Mouse (Mus musculus) heart, embryonic 11.5 days (tissue): ENCODE measurements at regions not wholly inside any gene's neighbourhood (a gene's known extent, or its start where the extent isn't known, plus 50 kb on each side); places are given as distances from the start of the nearest gene placed in this dataset.

Experiments used
- ATAC-seq: fragments of 200-750 bp; cut with Nextera tagmentation; replicated peaks from 2 replicates; pipeline ENCODE4 v1.8.0; 2017; ENCODE audit warnings: moderate library complexity; ENCODE audit not compliant: insufficient number of reproducible peaks, low FRiP score, low TSS enrichment
- H3K27ac ChIP-seq: fragments of 300-500 bp; sonication (generic); 2 replicates; pipeline ENCODE4 v1.5.1; 2014; ENCODE audit warnings: mild to moderate bottlenecking, low read depth, low read length
- H3K27me3 ChIP-seq: fragments of 300-500 bp; sonication (generic); 2 replicates; pipeline ENCODE4 v1.6.1; 2014; ENCODE audit warnings: mild to moderate bottlenecking, low read length, mixed read lengths; ENCODE audit not compliant: control insufficient read depth, insufficient read depth
- H3K36me3 ChIP-seq: fragments of 300-500 bp; sonication (generic); 2 replicates; pipeline ENCODE4 v1.6.1; 2014; ENCODE audit warnings: mild to moderate bottlenecking, low read length, moderate library complexity, mixed read lengths; ENCODE audit not compliant: control insufficient read depth, insufficient read depth
- H3K4me1 ChIP-seq: fragments of 300-500 bp; sonication (generic); 2 replicates; pipeline ENCODE4 v1.6.1; 2014; ENCODE audit warnings: low read length; ENCODE audit not compliant: control insufficient read depth, insufficient read depth
- H3K4me2 ChIP-seq: fragments of 300-500 bp; sonication (generic); 2 replicates; pipeline ENCODE4 v1.6.1; 2014; ENCODE audit warnings: mild to moderate bottlenecking, moderate library complexity
- H3K4me3 ChIP-seq: fragments of 300-500 bp; sonication (generic); 2 replicates; pipeline ENCODE4 v1.5.1; 2014; ENCODE audit warnings: low read depth, low read length
- H3K9ac ChIP-seq: fragments of 300-500 bp; sonication (generic); 2 replicates; pipeline ENCODE4 v1.6.1; 2014; ENCODE audit warnings: mild to moderate bottlenecking, low read depth, low read length, moderate library complexity
- H3K9me3 ChIP-seq: fragments of 300-500 bp; sonication (generic); replicated peaks from 2 replicates; pipeline ENCODE4 v1.6.1; 2016; ENCODE audit warnings: low read length; ENCODE audit not compliant: control insufficient read depth
- WGBS: fragments of 180-500 bp; shearing (Covaris S2); extraction: QIAGEN DNeasy Blood & Tissue Kit; methylation state at CpG from one replicate; pipeline ENCODE4 v1.1.7; 2014; ENCODE audit not compliant: insufficient replicate concordance; 5-methylcytosine and 5-hydroxymethylcytosine counted together

DNA sequence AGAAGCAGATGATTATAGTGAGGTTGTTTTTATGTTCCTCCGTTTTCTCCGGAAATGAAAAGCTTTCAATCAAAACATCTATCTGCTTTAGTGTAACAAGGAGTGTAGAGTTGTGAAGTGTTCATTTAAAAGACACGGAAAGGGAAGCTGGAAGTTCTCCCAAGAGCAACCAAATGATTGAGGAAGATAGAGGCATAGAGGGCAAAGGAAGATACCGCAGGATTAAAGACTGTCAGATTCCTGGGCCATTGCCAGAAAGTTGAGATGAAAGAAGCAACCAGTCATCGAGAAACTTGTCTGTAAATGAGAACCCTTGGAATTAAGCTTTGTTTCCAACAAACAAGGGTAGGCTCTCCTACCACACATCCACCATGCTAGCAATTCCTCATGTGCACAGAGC lies 198.1 kb upstream of the Sesn3 start:
- no peaks in the 10 kb centered on the region for H3K9me3 ChIP-seq
- H3K9ac ChIP-seq = no peak overlapping the region
- H3K4me1 ChIP-seq = no peaks in the 10 kb centered on the region; the same call in 1 of the 2 replicates
- no peaks in the 10 kb centered on the region for H3K36me3 ChIP-seq
- H3K4me3 ChIP-seq = no peak overlapping the region
- H3K27ac ChIP-seq = no peak overlapping the region
- H3K27me3 ChIP-seq = no peaks in the 10 kb centered on the region
- WGBS = 60% methylated on average over 5 of the region's 5 CpGs
- H3K4me2 ChIP-seq = no peak overlapping the region
- ATAC-seq = no peak

DNA sequence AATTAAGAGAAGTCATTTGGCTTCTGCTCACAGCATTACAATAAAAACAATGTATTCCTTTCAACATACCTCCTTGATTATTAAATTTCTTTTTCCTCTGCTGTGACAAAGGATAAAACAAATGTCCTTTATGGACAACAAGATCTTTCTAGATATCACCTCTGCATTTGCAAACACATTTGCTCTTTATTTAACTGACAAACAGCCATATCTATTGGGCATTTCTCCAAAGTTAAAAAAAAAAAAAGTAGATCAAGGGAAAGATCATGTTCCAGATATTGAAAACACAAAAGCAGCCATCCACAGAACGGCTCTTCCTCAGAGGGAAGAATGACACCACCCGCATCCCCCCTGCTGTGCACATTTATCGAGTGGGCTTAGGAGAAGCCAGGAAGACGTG lies 193.7 kb upstream of the Sesn3 start:
- H3K9me3 ChIP-seq = no peaks in the 10 kb centered on the region
- H3K4me3 ChIP-seq = no peak overlapping the region
- ATAC-seq = no peak
- no peak overlapping the region for H3K27ac ChIP-seq
- H3K27me3 ChIP-seq = 0 out of 2 replicates have a peak, but pooled peaks cover 4% of the 10 kb centered on the region
- H3K9ac ChIP-seq = no peak overlapping the region
- no peaks in the 10 kb centered on the region for H3K4me1 ChIP-seq
- H3K36me3 ChIP-seq = no peaks in the 10 kb centered on the region
- H3K4me2 ChIP-seq = no peak overlapping the region
- WGBS = 46% methylated on average over 4 of the region's 4 CpGs

DNA sequence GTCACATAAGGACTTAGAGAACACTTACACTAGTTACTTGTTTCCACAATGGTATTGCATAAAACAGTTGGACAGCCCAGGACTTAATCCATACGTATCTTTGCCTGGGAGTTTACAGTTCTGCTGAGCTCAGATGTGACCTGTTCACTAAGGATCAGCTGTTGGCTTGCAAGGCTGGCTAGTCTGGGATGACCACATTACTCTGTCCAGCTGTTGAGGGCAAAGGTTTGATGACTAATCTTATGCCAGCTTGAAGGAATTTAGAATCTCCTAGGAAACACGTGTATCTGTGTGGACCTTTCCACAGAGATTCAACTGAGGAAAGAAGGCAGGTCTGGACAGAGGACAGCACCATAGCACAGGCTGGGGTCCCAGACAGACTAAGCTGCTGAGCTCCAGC lies 188.7 kb upstream of the Sesn3 start:
- Histone ChIP-seq H3K27ac (no peak overlapping the region), H3K4me3 (no peak overlapping the region), H3K9ac (no peak overlapping the region), H3K4me1 (peaks cover 11% of the 10 kb centered on the region; the same call in 1 of the 2 replicates), H3K9me3 (no peaks in the 10 kb centered on the region), H3K4me2 (no peak overlapping the region), H3K27me3 (peaks cover 4% of the 10 kb centered on the region; the same call in 1 of the 2 replicates), H3K36me3 (no peaks in the 10 kb centered on the region)
- 56% methylated on average over 2 of the region's 2 CpGs for WGBS
- no peak for ATAC-seq

DNA sequence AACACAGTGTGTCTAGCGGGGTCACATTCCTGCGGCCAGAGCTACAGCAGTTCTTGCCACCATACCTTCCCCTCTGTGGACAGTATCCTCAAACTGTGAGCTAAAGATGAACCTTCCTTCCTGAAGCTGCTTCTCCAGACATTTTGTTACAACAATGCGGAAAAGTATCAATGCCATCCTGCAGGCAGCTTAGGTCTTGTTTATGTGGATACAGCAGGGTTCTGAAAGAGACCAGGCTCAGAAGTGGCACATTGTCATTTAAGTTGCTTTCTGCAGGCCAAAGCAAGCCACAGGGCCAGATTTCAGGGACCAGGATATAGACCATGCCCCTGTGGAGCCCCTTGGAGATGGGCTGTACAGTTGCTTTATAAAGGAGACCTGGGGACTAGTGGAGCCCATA lies 188.3 kb upstream of the Sesn3 start:
- Histone ChIP-seq H3K4me1 (peaks cover 11% of the 10 kb centered on the region; the same call in 1 of the 2 replicates), H3K9ac (no peak overlapping the region), H3K9me3 (no peaks in the 10 kb centered on the region), H3K36me3 (no peaks in the 10 kb centered on the region), H3K4me3 (no peak overlapping the region), H3K27ac (no peak overlapping the region), H3K4me2 (no peak overlapping the region), H3K27me3 (peaks cover 4% of the 10 kb centered on the region; the same call in 1 of the 2 replicates)
- ATAC-seq = no peak
- WGBS = 84% methylated on average over 3 of the region's 3 CpGs

DNA sequence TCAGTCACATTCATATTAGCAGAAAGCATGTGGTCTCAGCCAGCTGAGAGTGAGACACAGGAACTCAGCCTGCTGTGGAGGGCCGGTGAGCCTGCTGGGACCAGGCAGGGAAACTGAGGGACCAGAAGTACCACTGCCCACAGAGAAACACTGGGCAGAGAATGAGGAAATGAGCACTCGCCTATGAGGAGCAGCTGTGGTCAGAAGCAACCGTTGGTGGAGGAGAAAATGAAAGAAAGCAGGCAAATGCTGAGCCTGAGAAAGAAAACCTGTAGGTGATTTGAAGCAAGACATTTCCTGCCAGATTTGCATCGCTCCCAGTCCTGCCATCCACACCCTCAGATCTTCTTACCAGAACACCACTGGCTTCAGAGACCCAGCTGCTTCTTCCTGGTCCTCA lies 187.0 kb upstream of the Sesn3 start:
- ATAC-seq = no peak
- 71% methylated on average over 4 of the region's 4 CpGs for WGBS
- no peak overlapping the region for H3K27ac ChIP-seq

DNA sequence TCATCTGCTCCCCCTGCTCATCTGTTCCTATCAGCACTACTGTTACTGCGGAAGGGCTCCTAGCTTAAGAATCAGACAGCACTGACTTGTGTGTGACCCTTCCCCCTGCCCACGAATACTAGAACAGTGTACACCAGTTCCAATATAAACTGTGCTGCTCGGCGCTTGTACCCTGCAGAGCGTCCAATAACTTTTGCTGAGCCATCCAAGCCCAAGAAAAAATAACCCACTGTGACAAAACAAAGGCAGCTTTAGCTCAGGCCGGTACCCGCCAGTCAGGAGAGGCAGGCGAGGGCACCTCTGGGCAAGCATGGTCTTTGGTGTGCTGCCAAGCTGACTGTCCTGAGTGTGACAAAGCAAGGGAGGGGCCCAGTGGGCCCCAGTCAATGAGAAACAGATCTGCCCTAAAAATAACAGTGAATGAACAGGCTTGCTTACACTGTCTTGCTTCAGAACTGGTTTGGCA lies 185.0 kb upstream of the Sesn3 start:
- Histone ChIP-seq H3K4me2 (no peak overlapping the region), H3K9ac (no peak overlapping the region), H3K4me1 (peaks cover 15% of the 10 kb centered on the region; the same call in 1 of the 2 replicates), H3K36me3 (no peaks in the 10 kb centered on the region), H3K27me3 (no peaks in the 10 kb centered on the region; the same call in 1 of the 2 replicates), H3K4me3 (no peak overlapping the region), H3K27ac (no peak overlapping the region), H3K9me3 (no peaks in the 10 kb centered on the region)
- no peak for ATAC-seq
- WGBS = 58% methylated on average over 8 of the region's 8 CpGs

More for the DNA sequence above, 187.0 kb upstream of the Sesn3 start:
- Histone ChIP-seq H3K9me3 (no peaks in the 10 kb centered on the region), H3K9ac (no peak overlapping the region), H3K27me3 (peaks cover 3% of the 10 kb centered on the region; the same call in 1 of the 2 replicates), H3K4me2 (no peak overlapping the region), H3K4me1 (peaks cover 11% of the 10 kb centered on the region; the same call in 1 of the 2 replicates), H3K36me3 (no peaks in the 10 kb centered on the region), H3K4me3 (no peak overlapping the region)

DNA sequence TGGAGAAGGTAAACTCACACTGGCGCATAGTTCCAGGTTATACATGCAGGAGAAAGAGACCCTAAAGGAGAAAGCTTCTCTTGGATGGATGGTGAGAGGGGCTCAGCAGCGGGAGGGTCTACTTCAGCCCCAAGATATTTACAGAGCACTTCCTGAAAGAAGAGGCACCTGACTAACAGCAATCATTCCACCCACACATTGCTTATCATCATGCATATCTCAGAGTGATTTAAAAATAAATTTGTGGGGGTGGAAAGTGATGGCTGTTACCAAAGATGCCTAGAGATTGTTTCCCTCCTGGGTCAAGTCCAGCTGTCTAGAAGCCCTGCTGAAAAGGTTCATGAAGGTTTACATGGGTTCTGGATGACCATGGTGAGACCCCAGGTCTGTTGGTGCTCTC lies 184.4 kb upstream of the Sesn3 start:
- Histone ChIP-seq H3K27me3 (no peaks in the 10 kb centered on the region; the same call in 1 of the 2 replicates), H3K4me2 (no peak overlapping the region), H3K9ac (no peak overlapping the region; the same call in 1 of the 2 replicates), H3K9me3 (no peaks in the 10 kb centered on the region), H3K4me1 (peaks cover 15% of the 10 kb centered on the region; the same call in 1 of the 2 replicates), H3K27ac (no peak overlapping the region), H3K4me3 (no peak overlapping the region), H3K36me3 (no peaks in the 10 kb centered on the region)
- ATAC-seq = no peak
- 91% methylated on average over 2 of the region's 2 CpGs for WGBS

DNA sequence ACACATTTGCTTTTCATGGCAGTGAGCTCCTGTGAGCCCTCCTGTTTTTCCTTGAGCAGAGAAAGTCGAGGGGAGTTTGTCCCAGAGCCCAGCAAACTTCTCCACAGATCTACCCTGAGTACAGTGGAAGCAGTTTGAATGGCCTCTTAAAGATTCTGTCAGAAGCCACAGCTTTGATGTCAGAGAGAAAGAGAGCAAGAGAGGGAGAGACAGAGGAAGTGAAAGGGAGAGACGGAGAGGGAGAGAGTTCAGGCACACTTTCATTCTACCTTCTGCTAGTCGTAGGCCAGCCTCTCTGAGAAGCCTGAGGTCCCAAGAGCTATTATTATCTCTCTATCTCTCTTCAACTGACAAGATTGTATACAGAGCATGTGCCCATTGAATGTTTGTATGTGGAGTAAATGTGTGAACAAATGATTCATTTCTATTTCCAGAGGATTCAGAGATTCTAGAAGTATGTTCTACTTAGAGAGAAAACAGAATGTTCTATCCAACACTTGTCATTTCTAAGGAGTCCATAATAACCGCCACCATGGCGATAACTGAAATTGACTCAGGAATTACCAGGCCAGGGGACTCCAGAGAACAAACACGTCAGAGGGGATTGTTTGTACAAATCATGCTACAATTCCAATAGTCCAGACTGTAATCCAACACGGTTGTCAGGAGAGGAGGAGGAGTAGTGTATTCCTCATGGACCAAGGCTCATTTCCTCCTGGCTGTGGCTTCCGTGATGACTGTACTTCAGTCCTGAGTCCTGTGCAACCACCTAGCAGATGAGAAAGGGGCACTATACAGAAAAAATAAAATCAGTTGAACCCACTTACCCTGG lies 183.6 kb upstream of the Sesn3 start:
- H3K9me3 ChIP-seq = no peaks in the 10 kb centered on the region
- 72% methylated on average over 8 of the region's 8 CpGs for WGBS
- H3K27ac ChIP-seq = no peak overlapping the region
- H3K27me3 ChIP-seq = no peaks in the 10 kb centered on the region; the same call in 1 of the 2 replicates
- no peak overlapping the region for H3K4me3 ChIP-seq
- H3K4me2 ChIP-seq = no peak overlapping the region
- H3K9ac ChIP-seq = no peak overlapping the region
- H3K4me1 ChIP-seq = peaks cover 15% of the 10 kb centered on the region; the same call in 1 of the 2 replicates
- no peaks in the 10 kb centered on the region for H3K36me3 ChIP-seq
- ATAC-seq = no peak; the same call in 1 of the 2 replicates
